Comparison of ENCODE assay signal across 29 mouse cellular contexts in genomic region chr9:110945343-110945742, GRCm38 (mm10). TPM values are rescaled to one million over a fixed set of nuclear protein-coding genes. Genes with fewer than 3 reads are reported as not detected.
A peak's percentile ranks its signal among the peaks of the same experiment; 100 is the strongest.
DNase-seq lines count a peak whose midpoint lies in the region; ATAC-seq lines count a peak whose summit lies in the region.
"Had no signal": no experiment of that assay in that cellular context is flagged by ENCODE, and none has a peak within 500 bp of the region (broad histone marks: within the 10 kb centered on the region; RNA-seq: fewer than 3 reads in every experiment).

No protein-coding gene starts in this region.

- H3K4me1 ChIP-seq in heart, embryonic 11.5 days (ENCODE audit: control insufficient read depth, insufficient read depth, low read length): peaks cover 19% of the 10 kb centered on the region
- H3K4me1 ChIP-seq in heart, embryonic 12.5 days (replicated peaks): peaks cover 27% of the 10 kb centered on the region
- peaks cover 22% of the 10 kb centered on the region for H3K4me1 ChIP-seq in embryonic facial prominence, embryonic 13.5 days
- H3K4me1 ChIP-seq in limb, embryonic 15.5 days: peaks cover 23% of the 10 kb centered on the region
- no peaks in the 10 kb centered on the region for H3K4me1 ChIP-seq in midbrain, embryonic 16.5 days (ENCODE audit: control insufficient read depth, insufficient read depth, low read length)

- 16% methylated on average over 18 of the region's 18 CpGs for WGBS in heart, embryonic 11.5 days (ENCODE audit: insufficient replicate concordance)
- 16% methylated on average over 18 of the region's 18 CpGs for WGBS in heart, embryonic 12.5 days
- WGBS in embryonic facial prominence, embryonic 13.5 days: 16% methylated on average over 18 of the region's 18 CpGs
- WGBS in limb, embryonic 15.5 days: 12% methylated on average over 18 of the region's 18 CpGs
- 37% methylated on average over 18 of the region's 18 CpGs for WGBS in midbrain, embryonic 16.5 days

- peak; percentile 57 for DNase-seq in ES-CJ7 (ENCODE audit: low read depth, low spot score)
- DNase-seq in left cerebral cortex, postnatal 4 days: no peak
- DNase-seq in yolk sac, embryonic 10.5 days (ENCODE audit: low spot score): no peak
- DNase-seq: adrenal gland, postnatal 14 days; cerebellum, adult 11-12 months; heart, postnatal 14 days; kidney, adult 9 months; kidney, postnatal 4 days; lung, adult 2 months; lung, postnatal 4 days; right cerebral cortex, postnatal 4 days; thymus, postnatal 36 days had no signal

- no peak overlapping the region for H3K9ac ChIP-seq in heart, embryonic 11.5 days (ENCODE audit: low read depth, low read length)
- no peak overlapping the region for H3K9ac ChIP-seq in heart, embryonic 12.5 days
- H3K9ac ChIP-seq in embryonic facial prominence, embryonic 13.5 days: no peak overlapping the region
- H3K9ac ChIP-seq in limb, embryonic 15.5 days: no peak overlapping the region
- H3K9ac ChIP-seq in midbrain, embryonic 16.5 days (ENCODE audit: low read depth, low read length): no peak overlapping the region
- H3K9ac ChIP-seq: forebrain, embryonic 13.5 days; midbrain, embryonic 12.5 days had no signal

- peaks cover 13% of the 10 kb centered on the region for H3K27me3 ChIP-seq in heart, embryonic 11.5 days (ENCODE audit: control insufficient read depth, insufficient read depth, low read length)
- peaks cover 18% of the 10 kb centered on the region for H3K27me3 ChIP-seq in heart, embryonic 12.5 days (replicated peaks)
- peaks cover 49% of the 10 kb centered on the region for H3K27me3 ChIP-seq in embryonic facial prominence, embryonic 13.5 days
- H3K27me3 ChIP-seq in limb, embryonic 15.5 days: peaks cover 43% of the 10 kb centered on the region
- H3K27me3 ChIP-seq in midbrain, embryonic 16.5 days (ENCODE audit: control insufficient read depth, insufficient read depth, low read depth, low read length): peaks cover 2% of the 10 kb centered on the region; the same call in 1 of the 2 replicates

- intact Hi-C loops in left cerebral cortex, postnatal 4 days (cut with DNase I): no loop called here

- H3K4me3 ChIP-seq in heart, embryonic 11.5 days (ENCODE audit: low read depth, low read length): no peak overlapping the region
- H3K4me3 ChIP-seq in heart, embryonic 12.5 days: no peak overlapping the region
- peak overlapping the region; percentile 4; the same call in 1 of the 2 replicates for H3K4me3 ChIP-seq in embryonic facial prominence, embryonic 13.5 days
- H3K4me3 ChIP-seq in limb, embryonic 15.5 days: no peak overlapping the region
- no peak overlapping the region for H3K4me3 ChIP-seq in midbrain, embryonic 16.5 days (ENCODE audit: low read depth, low read length)
- H3K4me3 ChIP-seq: forebrain, embryonic 13.5 days; midbrain, embryonic 12.5 days had no signal

- no peaks in the 10 kb centered on the region for H3K9me3 ChIP-seq in heart, embryonic 11.5 days (replicated peaks; ENCODE audit: control insufficient read depth, low read length)
- H3K9me3 ChIP-seq in heart, embryonic 12.5 days (replicated peaks): no peaks in the 10 kb centered on the region
- no peaks in the 10 kb centered on the region for H3K9me3 ChIP-seq in embryonic facial prominence, embryonic 13.5 days
- no peaks in the 10 kb centered on the region for H3K9me3 ChIP-seq in limb, embryonic 15.5 days
- H3K9me3 ChIP-seq in midbrain, embryonic 16.5 days (replicated peaks; ENCODE audit: control insufficient read depth, low read length, poor library complexity, severe bottlenecking): no peaks in the 10 kb centered on the region
- H3K9me3 ChIP-seq: forebrain, embryonic 13.5 days; midbrain, embryonic 12.5 days had no signal

- no peaks in the 10 kb centered on the region for H3K36me3 ChIP-seq in heart, embryonic 11.5 days (ENCODE audit: control insufficient read depth, insufficient read depth, low read length)
- H3K36me3 ChIP-seq in heart, embryonic 12.5 days: no peaks in the 10 kb centered on the region
- no peaks in the 10 kb centered on the region for H3K36me3 ChIP-seq in embryonic facial prominence, embryonic 13.5 days
- H3K36me3 ChIP-seq in limb, embryonic 15.5 days: no peaks in the 10 kb centered on the region
- no peaks in the 10 kb centered on the region for H3K36me3 ChIP-seq in midbrain, embryonic 16.5 days (ENCODE audit: control insufficient read depth, insufficient read depth, low read length)
- H3K36me3 ChIP-seq: midbrain, embryonic 12.5 days had no signal

- no peak overlapping the region for H3K27ac ChIP-seq in heart, embryonic 11.5 days (ENCODE audit: low read depth, low read length)
- no peak overlapping the region for H3K27ac ChIP-seq in heart, embryonic 12.5 days (ENCODE audit: poor library complexity, severe bottlenecking)
- no peak overlapping the region for H3K27ac ChIP-seq in embryonic facial prominence, embryonic 13.5 days
- H3K27ac ChIP-seq in limb, embryonic 15.5 days: no peak overlapping the region
- H3K27ac ChIP-seq in midbrain, embryonic 16.5 days (ENCODE audit: low read length): no peak overlapping the region
- H3K27ac ChIP-seq: forebrain, embryonic 13.5 days; midbrain, embryonic 12.5 days had no signal

- H3K4me2 ChIP-seq in heart, embryonic 11.5 days: 0 out of 2 replicates have a peak overlapping the region, but pooled peaks have one; percentile 15
- H3K4me2 ChIP-seq in heart, embryonic 12.5 days: no peak overlapping the region
- peak overlapping the region; percentile 11; the same call in 1 of the 2 replicates for H3K4me2 ChIP-seq in embryonic facial prominence, embryonic 13.5 days
- 0 out of 2 replicates have a peak overlapping the region, but pooled peaks have one; percentile 20 for H3K4me2 ChIP-seq in limb, embryonic 15.5 days
- H3K4me2 ChIP-seq in midbrain, embryonic 16.5 days (ENCODE audit: low read length): no peak overlapping the region
- H3K4me2 ChIP-seq: forebrain, embryonic 13.5 days; liver, embryonic 11.5 days; midbrain, embryonic 12.5 days had no signal

- no peak for ATAC-seq in heart, embryonic 11.5 days (replicated peaks; ENCODE audit: insufficient number of reproducible peaks, low FRiP score, low TSS enrichment)
- ATAC-seq in heart, embryonic 12.5 days (ENCODE audit: insufficient number of reproducible peaks, low FRiP score): no peak
- no peak for ATAC-seq in embryonic facial prominence, embryonic 13.5 days (ENCODE audit: insufficient number of reproducible peaks, insufficient read depth, low FRiP score, low TSS enrichment, low read depth)
- ATAC-seq in limb, embryonic 15.5 days (ENCODE audit: insufficient number of reproducible peaks, low FRiP score, low TSS enrichment, low read depth): no peak
- no peak for ATAC-seq in midbrain, embryonic 16.5 days
- ATAC-seq: forebrain, embryonic 13.5 days had no signal

RNA-seq across cellular contexts. Expression of gene Tdgf1, which starts 0.6 kb away (rescaled TPM):
- polyA plus RNA-seq in heart, embryonic 11.5 days (2014; fragmentation: Nextera tagmentation; extraction: Ambion mirVana): not detected in 2 replicates
- not detected in 2 replicates for polyA plus RNA-seq in heart, embryonic 12.5 days (2016; fragmentation: Nextera tagmentation; extraction: Ambion mirVana)
- polyA plus RNA-seq in embryonic facial prominence, embryonic 13.5 days (2015; fragmentation: Nextera tagmentation; extraction: Ambion mirVana): 0.62 and 0.87 TPM in 2 replicates
- polyA plus RNA-seq in limb, embryonic 15.5 days (2015; fragmentation: Nextera tagmentation; extraction: Ambion mirVana): 0.56 and 0.69 TPM in 2 replicates
- under 1 TPM in 1 of 2 experiments, not detected in 1; 0.54 TPM for total RNA-seq in left cerebral cortex, postnatal 4 days (2021)
- not detected in 2 replicates for polyA plus RNA-seq in midbrain, embryonic 16.5 days (2015; fragmentation: Nextera tagmentation; extraction: Ambion mirVana)
- total RNA-seq: adrenal gland, postnatal 14 days; gastrocnemius, adult 8-10 months; heart, adult 8-10 months; MEL had no signal
- polyA plus RNA-seq: C2C12; forebrain, embryonic 13.5 days; intestine, embryonic 14.5 days; liver, embryonic 11.5 days; midbrain, embryonic 12.5 days; neural tube, embryonic 11.5 days had no signal

RNA-seq across cellular contexts. Expression of gene Lrrc2, which starts 6.0 kb away (rescaled TPM):
- 2.0 and 2.1 TPM in 2 replicates for polyA plus RNA-seq in heart, embryonic 11.5 days (2014; fragmentation: Nextera tagmentation; extraction: Ambion mirVana)
- 1.3 and 1.5 TPM in 2 replicates for polyA plus RNA-seq in heart, embryonic 12.5 days (2016; fragmentation: Nextera tagmentation; extraction: Ambion mirVana)
- 0.28 and 0.62 TPM in 2 replicates for polyA plus RNA-seq in embryonic facial prominence, embryonic 13.5 days (2015; fragmentation: Nextera tagmentation; extraction: Ambion mirVana)
- 0.32 and 0.57 TPM in 2 replicates for polyA plus RNA-seq in limb, embryonic 15.5 days (2015; fragmentation: Nextera tagmentation; extraction: Ambion mirVana)
- total RNA-seq in left cerebral cortex, postnatal 4 days (2021): under 1 TPM; 0.46 to 0.48 TPM
- polyA plus RNA-seq in midbrain, embryonic 16.5 days (2015; fragmentation: Nextera tagmentation; extraction: Ambion mirVana): 0.29 and 1.2 TPM in 2 replicates
- total RNA-seq: MEL had no signal
- polyA plus RNA-seq: midbrain, embryonic 12.5 days had no signal

RNA-seq across cellular contexts. Expression of gene Fam240a, which starts 28.7 kb away (rescaled TPM):
- not detected in 2 replicates for polyA plus RNA-seq in heart, embryonic 11.5 days (2014; fragmentation: Nextera tagmentation; extraction: Ambion mirVana)
- polyA plus RNA-seq in heart, embryonic 12.5 days (2016; fragmentation: Nextera tagmentation; extraction: Ambion mirVana): not detected in 2 replicates
- not detected in 2 replicates for polyA plus RNA-seq in embryonic facial prominence, embryonic 13.5 days (2015; fragmentation: Nextera tagmentation; extraction: Ambion mirVana)
- polyA plus RNA-seq in limb, embryonic 15.5 days (2015; fragmentation: Nextera tagmentation; extraction: Ambion mirVana): not detected in 2 replicates
- not detected for total RNA-seq in left cerebral cortex, postnatal 4 days (2021)
- not detected in 2 replicates for polyA plus RNA-seq in midbrain, embryonic 16.5 days (2015; fragmentation: Nextera tagmentation; extraction: Ambion mirVana)
- total RNA-seq: adrenal gland, postnatal 14 days; heart, adult 8-10 months; heart, postnatal 14 days; layer of hippocampus, postnatal 14 days; left cerebral cortex, postnatal 14 days; MEL had no signal
- polyA plus RNA-seq: C2C12; forebrain, embryonic 13.5 days; intestine, embryonic 14.5 days; liver, embryonic 11.5 days; lung, adult 2 months; midbrain, embryonic 12.5 days; neural tube, embryonic 11.5 days; testis, adult 2 months had no signal

RNA-seq across cellular contexts. Expression of gene Rtp3, which starts 45.0 kb away (rescaled TPM):
- polyA plus RNA-seq in heart, embryonic 11.5 days (2014; fragmentation: Nextera tagmentation; extraction: Ambion mirVana): 0.14 and 0.29 TPM in 2 replicates
- 0.09 TPM in 1 of 2 replicates, not detected in the other for polyA plus RNA-seq in heart, embryonic 12.5 days (2016; fragmentation: Nextera tagmentation; extraction: Ambion mirVana)
- 0.11 and 0.20 TPM in 2 replicates for polyA plus RNA-seq in embryonic facial prominence, embryonic 13.5 days (2015; fragmentation: Nextera tagmentation; extraction: Ambion mirVana)
- polyA plus RNA-seq in limb, embryonic 15.5 days (2015; fragmentation: Nextera tagmentation; extraction: Ambion mirVana): not detected in 2 replicates
- total RNA-seq in left cerebral cortex, postnatal 4 days (2021): under 1 TPM; 0.28 to 0.48 TPM
- polyA plus RNA-seq in midbrain, embryonic 16.5 days (2015; fragmentation: Nextera tagmentation; extraction: Ambion mirVana): 0.20 TPM in 1 of 2 replicates, not detected in the other
- total RNA-seq: MEL had no signal
- polyA plus RNA-seq: C2C12; forebrain, embryonic 13.5 days; midbrain, embryonic 12.5 days; neural tube, embryonic 11.5 days had no signal

Comparison
In these comparisons a context has a peak if more than half of its experiments do, and no peak if none do; other contexts are left out.
1. H3K4me2 ChIP-seq: peak in heart, embryonic 11.5 days (single experiment), embryonic facial prominence, embryonic 13.5 days (single experiment) and limb, embryonic 15.5 days (single experiment); none in heart, embryonic 12.5 days (single experiment) and midbrain, embryonic 16.5 days (single experiment).